Mouse (Mus musculus): ENCODE results near the gene Atxn1.

GRCm38 (mm10) chr13:45507274-45508229, 457.3 kb downstream of the Atxn1 start, which contains the start of gene Gmpr:
- TF ChIP-seq EP300 (IDR thresholded peaks at IDR 0.05) (no peak), CTCF (IDR thresholded peaks at IDR 0.05) (peak; percentile 28)

Measured in lung, postnatal 0 days (tissue).